17 mouse cellular contexts compared by ENCODE assay signal in genomic region chr13:63038415-63038814, GRCm38 (mm10).
DNase-seq lines count a peak whose midpoint lies in the region; ATAC-seq and TF ChIP-seq lines count a peak whose summit lies in the region.
"Had no signal": no experiment of that assay in that cellular context is flagged by ENCODE, and none has a peak within 500 bp of the region (broad histone marks: within the 10 kb centered on the region; RNA-seq: fewer than 3 reads in every experiment).

No protein-coding gene starts in this region.

- no peak overlapping the region for H3K9ac ChIP-seq in kidney, embryonic 16.5 days (replicated peaks; ENCODE audit: low read length)
- H3K9ac ChIP-seq in lung, postnatal 0 days (replicated peaks; ENCODE audit: low read depth): no peak overlapping the region
- H3K9ac ChIP-seq in forebrain, embryonic 13.5 days: no peak overlapping the region; the same call in 1 of the 2 replicates
- H3K9ac ChIP-seq: forebrain, embryonic 15.5 days; midbrain, embryonic 12.5 days; neural tube, embryonic 15.5 days had no signal

- no peaks in the 10 kb centered on the region for H3K27me3 ChIP-seq in kidney, embryonic 16.5 days (ENCODE audit: insufficient read depth, low read length)
- no peaks in the 10 kb centered on the region for H3K27me3 ChIP-seq in lung, postnatal 0 days (replicated peaks; ENCODE audit: insufficient read depth, low read length)
- no peaks in the 10 kb centered on the region for H3K27me3 ChIP-seq in forebrain, embryonic 13.5 days
- H3K27me3 ChIP-seq: forebrain, embryonic 15.5 days; midbrain, embryonic 12.5 days; neural tube, embryonic 15.5 days had no signal

- TF ChIP-seq CTCF in lung, postnatal 0 days (IDR thresholded peaks at IDR 0.05): no peak; the same call in 1 of the 2 replicates

- H3K27ac ChIP-seq in kidney, embryonic 16.5 days (ENCODE audit: low read length): peak overlapping the region; percentile 73
- H3K27ac ChIP-seq in lung, postnatal 0 days (ENCODE audit: low read length): 0 out of 2 replicates have a peak overlapping the region, but pooled peaks have one; percentile 81
- H3K27ac ChIP-seq in forebrain, embryonic 13.5 days: no peak overlapping the region
- H3K27ac ChIP-seq: embryonic facial prominence, embryonic 10.5 days; forebrain, embryonic 15.5 days; midbrain, embryonic 12.5 days; neural tube, embryonic 15.5 days had no signal

- TF ChIP-seq EP300 in lung, postnatal 0 days (IDR thresholded peaks at IDR 0.05): no peak

- no peaks in the 10 kb centered on the region for H3K36me3 ChIP-seq in kidney, embryonic 16.5 days (ENCODE audit: insufficient read depth, low read length)
- no peaks in the 10 kb centered on the region for H3K36me3 ChIP-seq in lung, postnatal 0 days (ENCODE audit: insufficient read depth, low read length)
- 0 out of 2 replicates have a peak, but pooled peaks cover under 1% of the 10 kb centered on the region for H3K36me3 ChIP-seq in forebrain, embryonic 13.5 days (ENCODE audit: poor library complexity, severe bottlenecking)
- H3K36me3 ChIP-seq: embryonic facial prominence, embryonic 10.5 days; forebrain, embryonic 15.5 days; midbrain, embryonic 12.5 days; neural tube, embryonic 15.5 days had no signal

- no peaks in the 10 kb centered on the region for H3K9me3 ChIP-seq in kidney, embryonic 16.5 days (ENCODE audit: low read length)
- no peaks in the 10 kb centered on the region for H3K9me3 ChIP-seq in lung, postnatal 0 days (ENCODE audit: low read length)
- H3K9me3 ChIP-seq in forebrain, embryonic 13.5 days (replicated peaks): no peaks in the 10 kb centered on the region
- H3K9me3 ChIP-seq: embryonic facial prominence, embryonic 10.5 days; forebrain, embryonic 15.5 days; midbrain, embryonic 12.5 days; neural tube, embryonic 15.5 days had no signal

- ATAC-seq in kidney, embryonic 16.5 days (ENCODE audit: low FRiP score, low TSS enrichment): no peak
- ATAC-seq in lung, postnatal 0 days: no peak
- ATAC-seq in granulocyte monocyte progenitor cell, adult 5-6 weeks (replicated peaks; ENCODE audit: poor library complexity, severe bottlenecking): peak; percentile 54; the same call in 1 of the 2 replicates
- ATAC-seq in megakaryocyte, adult 5-6 weeks (ENCODE audit: poor library complexity, severe bottlenecking): no peak
- ATAC-seq in forebrain, embryonic 13.5 days: no peak
- ATAC-seq: forebrain, embryonic 15.5 days had no signal

- H3K4me3 ChIP-seq in kidney, embryonic 16.5 days (ENCODE audit: low read length): no peak overlapping the region
- H3K4me3 ChIP-seq in lung, postnatal 0 days (ENCODE audit: low read depth, low read length): no peak overlapping the region
- no peak overlapping the region for H3K4me3 ChIP-seq in forebrain, embryonic 13.5 days
- H3K4me3 ChIP-seq: embryonic facial prominence, embryonic 10.5 days; forebrain, embryonic 15.5 days; midbrain, embryonic 12.5 days; neural tube, embryonic 15.5 days had no signal

- no peak overlapping the region for H3K4me2 ChIP-seq in kidney, embryonic 16.5 days (replicated peaks; ENCODE audit: low read depth, low read length)
- H3K4me2 ChIP-seq in lung, postnatal 0 days (replicated peaks; ENCODE audit: low read depth, low read length): no peak overlapping the region
- no peak overlapping the region for H3K4me2 ChIP-seq in forebrain, embryonic 13.5 days
- H3K4me2 ChIP-seq: forebrain, embryonic 15.5 days; midbrain, embryonic 12.5 days; neural tube, embryonic 15.5 days had no signal

- H3K4me1 ChIP-seq in kidney, embryonic 16.5 days (ENCODE audit: insufficient read depth, low read length): peaks cover 14% of the 10 kb centered on the region
- peaks cover 3% of the 10 kb centered on the region; the same call in 1 of the 2 replicates for H3K4me1 ChIP-seq in lung, postnatal 0 days (ENCODE audit: insufficient read depth, low read depth, low read length)
- H3K4me1 ChIP-seq in forebrain, embryonic 13.5 days: no peaks in the 10 kb centered on the region
- H3K4me1 ChIP-seq: forebrain, embryonic 15.5 days had no signal

- DNase-seq in kidney, adult 8-10 months: no peak
- no peak for DNase-seq in lung, postnatal 0 days (ENCODE audit: low spot score)
- DNase-seq in lung, postnatal 10 days: no peak
- DNase-seq: adrenal gland, adult 8-10 months; cerebellum, postnatal 25 days; heart, postnatal 4 days; liver; right cerebral cortex, postnatal 25 days; thymus, postnatal 4 days had no signal

- WGBS in kidney, embryonic 16.5 days: 77% methylated on average over 2 of the region's 2 CpGs
- WGBS in lung, postnatal 0 days: 56% methylated on average over 2 of the region's 2 CpGs
- WGBS in forebrain, embryonic 13.5 days: 85% methylated on average over 2 of the region's 2 CpGs
